In the genomic region with DNA sequence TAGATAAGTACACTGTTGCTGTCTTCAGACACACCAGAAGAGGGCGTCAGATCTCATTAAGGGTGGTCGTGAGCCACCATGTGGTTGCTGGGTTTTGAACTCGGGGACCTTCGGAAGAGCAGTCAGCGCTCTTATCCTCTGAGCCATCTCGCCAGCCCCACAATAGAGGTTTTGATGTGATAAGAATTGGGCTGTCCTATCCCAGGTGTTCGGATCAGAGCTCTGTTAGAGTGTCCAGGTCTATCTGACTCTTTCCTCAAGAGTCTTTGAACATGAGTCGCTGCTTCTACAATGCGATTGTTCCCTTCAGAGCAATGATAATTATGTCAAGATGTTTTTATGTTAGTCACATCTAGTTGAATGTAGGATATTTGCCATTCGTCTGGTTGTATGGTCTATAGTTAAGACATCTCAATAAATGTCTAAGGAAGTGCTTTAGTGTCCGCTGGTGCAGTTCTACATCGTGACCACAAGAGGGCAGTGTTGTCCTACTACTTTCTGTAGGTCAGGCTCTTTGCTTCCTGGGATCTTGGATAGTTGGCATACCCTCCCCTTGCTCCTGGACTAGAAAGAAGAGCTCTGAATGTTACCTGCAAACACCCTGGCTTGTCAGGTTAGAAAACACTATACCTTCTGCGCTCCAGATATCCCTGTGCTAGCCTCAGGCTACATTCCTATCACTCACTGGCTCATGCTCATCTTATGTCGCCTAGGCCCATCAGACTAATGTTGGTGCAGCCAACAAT, we compare ENCODE assay signal across 9 mouse cellular contexts. TPM values are rescaled to one million over a fixed set of nuclear protein-coding genes. Genes with fewer than 3 reads are reported as not detected.
DNase-seq lines count a peak whose midpoint lies in the region; ATAC-seq and TF ChIP-seq lines count a peak whose summit lies in the region.
"Had no signal": no experiment of that assay in that cellular context is flagged by ENCODE, and none has a peak within 500 bp of the region (broad histone marks: within the 10 kb centered on the region; RNA-seq: fewer than 3 reads in every experiment).

No protein-coding gene starts in this region.

- no peaks in the 10 kb centered on the region for H3K36me3 ChIP-seq in hindbrain, embryonic 16.5 days (ENCODE audit: control insufficient read depth, insufficient read depth, low read length)
- H3K36me3 ChIP-seq in splenic B cell, adult 2 months (ENCODE audit: control insufficient read depth, insufficient read depth, low read length, poor library complexity, severe bottlenecking): no peaks in the 10 kb centered on the region

- no peak overlapping the region for H3K9ac ChIP-seq in hindbrain, embryonic 16.5 days (ENCODE audit: low read depth, low read length)

- H3K27me3 ChIP-seq in hindbrain, embryonic 16.5 days (replicated peaks; ENCODE audit: control insufficient read depth, insufficient read depth, low read length): no peaks in the 10 kb centered on the region
- H3K27me3 ChIP-seq in splenic B cell, adult 2 months (ENCODE audit: control insufficient read depth, insufficient read depth, low read length, poor library complexity, severe bottlenecking): no peaks in the 10 kb centered on the region
- H3K27me3 ChIP-seq: megakaryocyte, embryonic 14.5 days had no signal

- H3K9me3 ChIP-seq in hindbrain, embryonic 16.5 days (ENCODE audit: control insufficient read depth, low read length): no peaks in the 10 kb centered on the region

- WGBS in hindbrain, embryonic 16.5 days: 34% methylated on average over 14 of the region's 14 CpGs

- no peak overlapping the region for H3K27ac ChIP-seq in left cerebral cortex, adult 2 months
- no peak overlapping the region for H3K27ac ChIP-seq in cortical plate, adult 2 months (ENCODE audit: insufficient read depth, low read length)
- no peak overlapping the region for H3K27ac ChIP-seq in hindbrain, embryonic 16.5 days (ENCODE audit: low read depth, low read length)

- peak; percentile 84 for TF ChIP-seq CTCF in left cerebral cortex, adult 2 months (IDR thresholded peaks at IDR 0.05)
- TF ChIP-seq CTCF in cortical plate, adult 2 months (IDR thresholded peaks at IDR 0.05; ENCODE audit: extremely low read depth, insufficient read depth, low read length): peak; percentile 96

- ATAC-seq in hindbrain, embryonic 16.5 days: peak; percentile 82

- no peak overlapping the region for H3K4me2 ChIP-seq in hindbrain, embryonic 16.5 days (ENCODE audit: low read length)

- intact Hi-C loops in left cerebral cortex, adult 2 months (cut with DNase I): loop anchor here (1.0 to 5.0 kb wide), 3 partner anchors 94 to 598 kb away; no protein-coding TSS in a partner anchor

- no peaks in the 10 kb centered on the region for H3K4me1 ChIP-seq in cortical plate, adult 2 months (ENCODE audit: control insufficient read depth, insufficient read depth, low read length)
- H3K4me1 ChIP-seq in hindbrain, embryonic 16.5 days (ENCODE audit: control insufficient read depth, insufficient read depth, low read depth, low read length): no peaks in the 10 kb centered on the region
- H3K4me1 ChIP-seq: megakaryocyte, embryonic 14.5 days had no signal

- TF ChIP-seq POLR2A in cortical plate, adult 2 months (IDR thresholded peaks at IDR 0.05; ENCODE audit: extremely low read depth, insufficient read depth, low read length): no peak

- DNase-seq in left cerebral cortex, adult 2 months (ENCODE audit: extremely low spot score in 1 of 2, low spot score in 2 of 2): no peak
- no peak for DNase-seq in left cerebral cortex, adult 8-10 months (ENCODE audit: low spot score in 2 of 2)
- DNase-seq in MN1 (ENCODE audit: low spot score): peak; percentile 55
- peak; percentile 10 for DNase-seq in lung, postnatal 25 days (ENCODE audit: low spot score)
- DNase-seq in splenic B cell, adult 2 months (ENCODE audit: low read depth, low spot score): peak; percentile 67
- DNase-seq in gastrocnemius, postnatal 25 days: no peak

- H3K4me3 ChIP-seq in left cerebral cortex, adult 2 months: no peak overlapping the region
- H3K4me3 ChIP-seq in cortical plate, adult 2 months (ENCODE audit: insufficient read depth, low read length): no peak overlapping the region
- H3K4me3 ChIP-seq in hindbrain, embryonic 16.5 days (ENCODE audit: low read length): no peak overlapping the region
- H3K4me3 ChIP-seq: megakaryocyte, embryonic 14.5 days had no signal

RNA-seq across cellular contexts. Expression of a gene that starts 3.8 kb away (rescaled TPM):
- not detected for total RNA-seq in left cerebral cortex, adult 2 months (2021)
- not detected for total RNA-seq in left cerebral cortex, adult 8-10 months (2022)
- polyA plus RNA-seq in cortical plate, adult 2 months (2012; rRNA removed): not detected in 2 replicates
- not detected in 2 replicates for polyA plus RNA-seq in hindbrain, embryonic 16.5 days (2015; fragmentation: Nextera tagmentation; extraction: Ambion mirVana)
- total RNA-seq in gastrocnemius, postnatal 25 days (2021): not detected

RNA-seq across cellular contexts. Expression of a gene that starts 8.4 kb away (rescaled TPM):
- total RNA-seq in left cerebral cortex, adult 2 months (2021): 1 to 10 TPM; 5.3 to 6.7 TPM
- total RNA-seq in left cerebral cortex, adult 8-10 months (2022): 1 to 10 TPM; 6.1 to 7.0 (median 6.4) TPM
- 2.7 and 3.3 TPM in 2 replicates for polyA plus RNA-seq in cortical plate, adult 2 months (2012; rRNA removed)
- polyA plus RNA-seq in hindbrain, embryonic 16.5 days (2015; fragmentation: Nextera tagmentation; extraction: Ambion mirVana): 4.7 and 4.9 TPM in 2 replicates
- 1 to 10 TPM; 1.3 to 1.7 TPM for total RNA-seq in gastrocnemius, postnatal 25 days (2021)

RNA-seq across cellular contexts. Expression of a gene that starts 13.8 kb away (rescaled TPM):
- not detected for total RNA-seq in left cerebral cortex, adult 2 months (2021)
- not detected for total RNA-seq in left cerebral cortex, adult 8-10 months (2022)
- polyA plus RNA-seq in cortical plate, adult 2 months (2012; rRNA removed): not detected in 2 replicates
- not detected in 2 replicates for polyA plus RNA-seq in hindbrain, embryonic 16.5 days (2015; fragmentation: Nextera tagmentation; extraction: Ambion mirVana)
- total RNA-seq in gastrocnemius, postnatal 25 days (2021): not detected

RNA-seq across cellular contexts. Expression of a gene that starts 23.8 kb away (rescaled TPM):
- total RNA-seq in left cerebral cortex, adult 2 months (2021): 10 to 100 TPM; 23.8 to 24.8 TPM
- total RNA-seq in left cerebral cortex, adult 8-10 months (2022): 10 to 100 TPM; 24.2 to 28.2 (median 25.6) TPM
- polyA plus RNA-seq in cortical plate, adult 2 months (2012; rRNA removed): 16.7 and 17.5 TPM in 2 replicates
- 41.3 and 42.6 TPM in 2 replicates for polyA plus RNA-seq in hindbrain, embryonic 16.5 days (2015; fragmentation: Nextera tagmentation; extraction: Ambion mirVana)
- total RNA-seq in gastrocnemius, postnatal 25 days (2021): 1 to 10 TPM; 4.5 to 5.4 TPM

RNA-seq across cellular contexts. Expression of a gene that starts 26.5 kb away (rescaled TPM):
- not detected for total RNA-seq in left cerebral cortex, adult 2 months (2021)
- not detected for total RNA-seq in left cerebral cortex, adult 8-10 months (2022)
- not detected in 2 replicates for polyA plus RNA-seq in cortical plate, adult 2 months (2012; rRNA removed)
- polyA plus RNA-seq in hindbrain, embryonic 16.5 days (2015; fragmentation: Nextera tagmentation; extraction: Ambion mirVana): not detected in 2 replicates
- not detected for total RNA-seq in gastrocnemius, postnatal 25 days (2021)

Comparison
In these comparisons a context has a peak if more than half of its experiments do, and no peak if none do; other contexts are left out.
1. DNase-seq: peak in MN1 (single experiment), lung, postnatal 25 days (single experiment) and splenic B cell, adult 2 months (single experiment); none in left cerebral cortex, adult 2 months (0 of 2), left cerebral cortex, adult 8-10 months (0 of 2) and gastrocnemius, postnatal 25 days (single experiment).